Mouse (Mus musculus): ENCODE measurements around the gene Ick. TPM values are rescaled to one million over a fixed set of nuclear protein-coding genes. Genes with fewer than 3 reads are reported as not detected.

Ick gene
- total and polyA plus RNA-seq, 3 experiments: 7.8 to 14.0 (median 12.5) TPM

GRCm38 (mm10) chr9:78195034-78195433 is 86.0 kb downstream of the Ick start:
- no peak for TF ChIP-seq CTCF (IDR thresholded peaks at IDR 0.05)
- TF ChIP-seq EP300 (IDR thresholded peaks at IDR 0.05; ENCODE audit: insufficient read depth, low read depth, low read length): no peak
- no peak for TF ChIP-seq POLR2A (IDR thresholded peaks at IDR 0.05; ENCODE audit: insufficient read depth, low read depth, low read length)
- Histone ChIP-seq H3K9ac (ENCODE audit: low read depth, low read length) (no peak overlapping the region), H3K4me1 (ENCODE audit: control insufficient read depth, insufficient read depth, low read length) (peaks cover 3% of the 10 kb centered on the region), H3K27ac (no peak overlapping the region), H3K4me3 (no peak overlapping the region), H3K27me3 (ENCODE audit: control insufficient read depth, insufficient read depth, low read length) (no peaks in the 10 kb centered on the region), H3K36me3 (ENCODE audit: control insufficient read depth, insufficient read depth, low read length) (no peaks in the 10 kb centered on the region), H3K79me2 (replicated peaks; ENCODE audit: control insufficient read depth, insufficient read depth, low read length) (no peaks in the 10 kb centered on the region)
- intact Hi-C loops (cut with DNase I): no loop called here
- WGBS: 68% methylated on average over 11 of the region's 11 CpGs
- DNase-seq: no peak

GRCm38 (mm10) chr9:78197801-78198200 is 88.8 kb downstream of the Ick start:
- DNase-seq: no peak
- Histone ChIP-seq H3K4me1 (ENCODE audit: control insufficient read depth, insufficient read depth, low read length) (no peaks in the 10 kb centered on the region), H3K79me2 (replicated peaks; ENCODE audit: control insufficient read depth, insufficient read depth, low read length) (no peaks in the 10 kb centered on the region), H3K27me3 (ENCODE audit: control insufficient read depth, insufficient read depth, low read length) (no peaks in the 10 kb centered on the region), H3K9ac (ENCODE audit: low read depth, low read length) (no peak overlapping the region), H3K27ac (no peak overlapping the region), H3K4me3 (no peak overlapping the region), H3K36me3 (ENCODE audit: control insufficient read depth, insufficient read depth, low read length) (no peaks in the 10 kb centered on the region)
- intact Hi-C loops (cut with DNase I): no loop called here
- no peak for TF ChIP-seq EP300 (IDR thresholded peaks at IDR 0.05; ENCODE audit: insufficient read depth, low read depth, low read length)
- no peak for TF ChIP-seq POLR2A (IDR thresholded peaks at IDR 0.05; ENCODE audit: insufficient read depth, low read depth, low read length)
- no peak for TF ChIP-seq CTCF (IDR thresholded peaks at IDR 0.05)
- 91% methylated on average over 9 of the region's 9 CpGs for WGBS

GRCm38 (mm10) chr9:78204194-78204593 is 95.2 kb downstream of the Ick start:
- Histone ChIP-seq H3K79me2 (replicated peaks; ENCODE audit: control insufficient read depth, insufficient read depth, low read length) (no peaks in the 10 kb centered on the region), H3K4me1 (ENCODE audit: control insufficient read depth, insufficient read depth, low read length) (no peaks in the 10 kb centered on the region), H3K4me3 (no peak overlapping the region), H3K27ac (no peak overlapping the region), H3K27me3 (ENCODE audit: control insufficient read depth, insufficient read depth, low read length) (no peaks in the 10 kb centered on the region), H3K36me3 (ENCODE audit: control insufficient read depth, insufficient read depth, low read length) (no peaks in the 10 kb centered on the region), H3K9ac (ENCODE audit: low read depth, low read length) (no peak overlapping the region)
- DNase-seq: no peak
- WGBS: 85% methylated on average over 6 of the region's 6 CpGs
- intact Hi-C loops (cut with DNase I): no loop called here
- TF ChIP-seq CTCF (IDR thresholded peaks at IDR 0.05) (no peak), POLR2A (IDR thresholded peaks at IDR 0.05; ENCODE audit: insufficient read depth, low read depth, low read length) (no peak), EP300 (IDR thresholded peaks at IDR 0.05; ENCODE audit: insufficient read depth, low read depth, low read length) (no peak)

GRCm38 (mm10) chr9:78208956-78209355 is 100.0 kb downstream of the Ick start:
- DNase-seq: no peak
- 35% methylated on average over 4 of the region's 4 CpGs for WGBS
- H3K79me2 ChIP-seq (replicated peaks; ENCODE audit: control insufficient read depth, insufficient read depth, low read length): no peaks in the 10 kb centered on the region
- no peak overlapping the region for H3K9ac ChIP-seq (ENCODE audit: low read depth, low read length)
- 0 out of 2 replicates have a peak, but pooled peaks cover 2% of the 10 kb centered on the region for H3K36me3 ChIP-seq (ENCODE audit: control insufficient read depth, insufficient read depth, low read length)
- no peaks in the 10 kb centered on the region for H3K27me3 ChIP-seq (ENCODE audit: control insufficient read depth, insufficient read depth, low read length)
- H3K27ac ChIP-seq: no peak overlapping the region
- peaks cover 6% of the 10 kb centered on the region for H3K4me1 ChIP-seq (ENCODE audit: control insufficient read depth, insufficient read depth, low read length)
- TF ChIP-seq POLR2A (IDR thresholded peaks at IDR 0.05; ENCODE audit: insufficient read depth, low read depth, low read length) (no peak), EP300 (IDR thresholded peaks at IDR 0.05; ENCODE audit: insufficient read depth, low read depth, low read length) (no peak), CTCF (IDR thresholded peaks at IDR 0.05) (no peak)
- no peak overlapping the region for H3K4me3 ChIP-seq
- intact Hi-C loops (cut with DNase I): no loop called here

- TF ChIP-seq EP300 (IDR thresholded peaks at IDR 0.05; ENCODE audit: insufficient read depth, low read depth, low read length): no peak
- TF ChIP-seq CTCF (IDR thresholded peaks at IDR 0.05): no peak
- H3K4me3 ChIP-seq: no peak overlapping the region
- H3K27ac ChIP-seq: no peak overlapping the region
- no peaks in the 10 kb centered on the region for H3K79me2 ChIP-seq (replicated peaks; ENCODE audit: control insufficient read depth, insufficient read depth, low read length)
- no peaks in the 10 kb centered on the region for H3K27me3 ChIP-seq (ENCODE audit: control insufficient read depth, insufficient read depth, low read length)
- 0 out of 2 replicates have a peak, but pooled peaks cover 2% of the 10 kb centered on the region for H3K36me3 ChIP-seq (ENCODE audit: control insufficient read depth, insufficient read depth, low read length)
- H3K4me1 ChIP-seq (ENCODE audit: control insufficient read depth, insufficient read depth, low read length): peaks cover 6% of the 10 kb centered on the region
- intact Hi-C loops (cut with DNase I): no loop called here
- H3K9ac ChIP-seq (ENCODE audit: low read depth, low read length): no peak overlapping the region
- DNase-seq: no peak
- WGBS: 85% methylated on average over 3 of the region's 3 CpGs
Observed at GRCm38 (mm10) chr9:78210079-78210478, 101.1 kb downstream of the Ick start.

- TF ChIP-seq CTCF (IDR thresholded peaks at IDR 0.05): no peak
- TF ChIP-seq EP300 (IDR thresholded peaks at IDR 0.05; ENCODE audit: insufficient read depth, low read depth, low read length): no peak
- TF ChIP-seq POLR2A (IDR thresholded peaks at IDR 0.05; ENCODE audit: insufficient read depth, low read depth, low read length): no peak
- no peak overlapping the region for H3K4me3 ChIP-seq
- no peaks in the 10 kb centered on the region for H3K27me3 ChIP-seq (ENCODE audit: control insufficient read depth, insufficient read depth, low read length)
- DNase-seq: no peak
- no peak overlapping the region for H3K9ac ChIP-seq (ENCODE audit: low read depth, low read length)
- intact Hi-C loops (cut with DNase I): no loop called here
- H3K4me1 ChIP-seq (ENCODE audit: control insufficient read depth, insufficient read depth, low read length): peaks cover 6% of the 10 kb centered on the region
- H3K36me3 ChIP-seq (ENCODE audit: control insufficient read depth, insufficient read depth, low read length): 0 out of 2 replicates have a peak, but pooled peaks cover 2% of the 10 kb centered on the region
- H3K27ac ChIP-seq: no peak overlapping the region
- 100% methylated on average over 2 of the region's 2 CpGs for WGBS
- H3K79me2 ChIP-seq (replicated peaks; ENCODE audit: control insufficient read depth, insufficient read depth, low read length): no peaks in the 10 kb centered on the region
Observed at GRCm38 (mm10) chr9:78210821-78211220, 101.8 kb downstream of the Ick start.
